Mouse (Mus musculus): Measurements from ENCODE around the gene Rerg.
A peak's percentile ranks its signal among the peaks of the same experiment; 100 is the strongest.

Rerg gene

DNA sequence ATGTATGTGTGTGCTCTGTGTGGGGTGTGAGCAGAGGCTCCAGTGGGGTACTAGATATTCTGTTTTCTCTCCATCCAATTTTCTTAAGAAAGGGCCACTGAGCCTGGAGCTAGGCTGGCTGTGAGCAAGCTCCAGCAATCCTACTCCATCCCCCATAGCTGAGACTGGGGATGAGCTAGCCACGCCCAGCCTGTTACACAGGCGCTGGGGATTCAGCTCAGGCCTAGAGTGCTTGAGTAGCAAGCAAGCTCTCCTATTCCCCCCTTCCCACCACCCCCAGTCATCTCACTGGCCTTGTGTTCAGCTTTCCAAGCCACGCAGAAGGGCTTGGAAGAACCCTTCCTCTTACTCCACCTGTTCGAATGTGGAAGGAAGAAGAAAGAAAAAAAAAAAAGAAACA, 7.2 kb downstream of the Rerg start:
- DNase-seq (ENCODE audit: low read depth, low spot score) = no peak

DNA sequence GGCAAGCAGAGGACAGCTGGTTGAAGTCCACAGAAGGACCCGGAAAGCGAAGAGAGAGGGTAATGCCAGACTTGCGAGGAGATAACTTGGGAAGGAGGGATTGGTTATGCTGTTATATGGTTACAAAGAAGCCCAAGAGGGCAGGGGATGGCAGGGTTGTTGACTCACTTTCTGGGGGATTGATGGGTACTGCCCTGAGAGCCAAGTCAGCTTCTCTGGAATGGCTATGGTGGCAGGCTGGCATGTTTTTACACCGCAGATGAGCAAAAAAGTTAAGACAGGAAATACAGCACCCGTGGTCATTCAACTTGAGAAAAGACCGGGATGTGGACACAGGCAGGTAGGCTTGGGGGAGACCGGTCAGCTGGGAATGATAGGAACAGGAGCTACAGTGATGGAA, 7.8 kb downstream of the Rerg start:
- no peak for DNase-seq (ENCODE audit: low read depth, low spot score)

DNA sequence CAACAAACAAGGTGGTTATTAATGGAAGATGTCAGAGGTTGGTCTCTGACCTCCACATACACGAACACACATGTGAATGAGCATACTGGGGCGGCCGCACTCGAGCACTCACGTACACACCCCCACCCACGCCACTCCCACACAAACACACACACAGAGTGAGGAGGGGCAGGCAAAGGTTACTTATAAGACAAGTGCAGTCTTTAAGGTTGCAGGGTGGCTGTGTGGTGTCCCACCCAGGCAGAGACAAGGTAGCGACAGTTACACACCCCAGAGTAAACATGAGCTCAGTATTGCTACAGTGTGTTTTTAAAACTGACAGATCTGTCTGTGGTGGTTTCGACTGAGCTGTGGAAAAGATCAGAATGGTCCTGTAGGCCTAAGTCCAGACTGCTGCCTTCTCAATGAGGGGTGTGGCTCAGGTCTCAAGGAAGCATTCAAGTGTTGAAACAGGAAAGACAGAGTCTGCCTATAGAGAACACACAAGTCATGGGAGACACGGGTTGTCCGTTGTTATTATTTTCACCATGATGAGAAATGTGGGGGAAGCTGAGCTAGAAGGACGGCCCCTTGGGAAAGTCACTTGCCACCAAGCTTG, 8.7 kb downstream of the Rerg start:
- DNase-seq (ENCODE audit: low read depth, low spot score) = no peak

DNA sequence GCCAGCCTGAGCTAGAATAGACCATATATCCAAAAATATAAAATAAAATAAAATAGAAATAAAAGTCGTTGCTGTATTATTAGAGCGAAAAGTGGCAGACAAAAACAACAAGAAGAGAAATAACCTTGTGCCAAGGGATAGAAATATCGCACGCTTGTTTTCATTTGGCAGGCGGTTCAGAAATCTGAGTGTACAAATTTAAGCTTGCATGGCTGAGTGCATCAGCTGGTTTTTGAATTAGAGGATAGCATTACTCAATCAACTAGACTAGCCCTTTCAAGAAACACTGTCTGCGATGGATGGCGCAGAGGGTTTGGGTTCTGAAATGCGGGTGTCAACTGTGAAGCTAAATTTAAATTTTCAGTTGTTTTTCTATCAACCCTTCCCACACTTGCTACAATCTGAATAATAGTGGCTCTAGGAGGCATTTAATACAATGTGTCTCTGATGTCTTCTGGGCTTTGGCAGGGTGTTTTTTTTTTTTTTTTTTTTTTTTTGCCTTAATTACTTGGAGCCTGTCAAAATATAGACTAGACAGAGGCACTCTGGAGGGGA, 10.8 kb downstream of the Rerg start:
- DNase-seq (ENCODE audit: low read depth, low spot score) = no peak

DNA sequence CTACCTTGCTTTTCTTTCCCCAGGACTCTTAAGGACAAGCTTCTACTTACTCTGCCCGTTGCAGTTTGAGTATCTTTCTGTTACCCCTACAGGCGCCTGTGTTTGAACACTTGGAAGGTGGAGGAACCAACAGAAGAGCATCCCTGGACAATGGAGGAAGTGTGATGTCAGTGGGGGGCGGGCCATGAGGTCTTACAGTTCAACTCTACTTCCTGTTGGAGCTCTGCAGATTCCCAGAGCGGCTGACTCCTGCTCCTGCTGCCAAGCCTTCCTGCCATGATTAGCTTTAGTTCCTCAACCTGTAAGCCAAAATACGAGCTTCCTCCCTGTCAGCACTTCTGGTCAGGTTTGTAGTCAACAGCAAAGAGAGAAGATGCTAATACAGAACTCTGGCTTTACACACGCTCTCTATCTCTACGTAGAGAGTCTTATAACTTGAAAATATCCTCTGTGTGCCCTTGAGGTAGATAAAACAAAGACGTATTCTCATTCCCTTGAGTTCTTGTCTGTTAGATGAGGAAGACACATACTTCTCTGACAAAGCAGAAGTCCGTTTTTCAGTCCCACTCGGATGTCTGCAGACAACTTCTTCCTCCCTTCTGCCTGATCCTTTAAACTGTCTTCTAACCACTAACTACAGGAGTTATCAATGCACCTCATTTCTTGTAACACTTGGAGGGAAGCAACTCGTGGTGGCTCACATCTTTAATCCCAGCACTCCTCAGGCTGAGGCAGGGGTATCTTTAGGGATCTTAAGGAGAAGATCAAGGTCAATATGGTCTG, 13.7 kb downstream of the Rerg start:
- peak; percentile 63 for DNase-seq (ENCODE audit: low read depth, low spot score)

DNA sequence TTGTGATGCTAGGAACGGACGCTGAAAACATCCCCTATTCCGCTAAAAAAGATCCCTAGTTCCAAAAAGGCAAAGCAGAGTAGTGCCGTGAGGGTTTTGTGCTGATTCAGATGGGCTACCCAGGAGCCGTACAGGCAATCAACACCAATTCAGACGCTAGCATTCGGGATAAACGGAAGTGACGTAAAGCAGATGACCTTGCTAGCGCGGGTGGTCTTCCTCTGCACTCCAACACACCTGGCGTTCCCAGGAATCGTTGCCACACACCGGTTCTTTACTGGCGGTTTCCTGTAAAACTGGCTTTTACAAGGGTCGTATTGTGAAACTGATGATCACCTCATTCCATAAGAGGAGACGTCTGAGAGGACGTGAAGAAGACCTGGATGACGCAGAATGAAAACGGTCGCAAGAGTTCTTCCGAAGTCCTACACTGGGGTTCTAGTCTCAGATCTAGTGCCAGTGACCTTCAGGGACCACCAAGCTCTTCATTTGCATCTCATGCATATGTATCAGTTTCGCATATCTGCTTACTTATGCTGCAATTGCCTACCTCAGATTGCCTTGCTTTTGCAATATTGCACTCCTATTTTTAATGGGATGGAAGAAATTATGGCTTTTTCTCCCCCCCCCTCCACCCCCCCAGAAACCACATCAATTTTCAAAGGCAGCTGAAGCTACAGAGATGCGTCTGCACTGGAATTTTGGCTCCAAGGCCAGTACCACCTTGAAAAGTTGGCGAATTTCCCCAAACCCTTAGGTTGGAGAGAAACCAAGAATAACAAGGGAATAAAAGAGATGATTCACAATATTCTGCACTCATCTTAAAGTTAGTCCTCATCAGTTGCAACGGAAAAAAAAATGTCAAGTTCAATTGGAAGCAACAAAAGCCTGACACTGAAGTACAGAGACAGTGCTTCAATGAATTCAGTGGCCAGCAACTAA, 14.8 kb downstream of the Rerg start:
- peak; percentile 94 for DNase-seq (ENCODE audit: low read depth, low spot score)

DNA sequence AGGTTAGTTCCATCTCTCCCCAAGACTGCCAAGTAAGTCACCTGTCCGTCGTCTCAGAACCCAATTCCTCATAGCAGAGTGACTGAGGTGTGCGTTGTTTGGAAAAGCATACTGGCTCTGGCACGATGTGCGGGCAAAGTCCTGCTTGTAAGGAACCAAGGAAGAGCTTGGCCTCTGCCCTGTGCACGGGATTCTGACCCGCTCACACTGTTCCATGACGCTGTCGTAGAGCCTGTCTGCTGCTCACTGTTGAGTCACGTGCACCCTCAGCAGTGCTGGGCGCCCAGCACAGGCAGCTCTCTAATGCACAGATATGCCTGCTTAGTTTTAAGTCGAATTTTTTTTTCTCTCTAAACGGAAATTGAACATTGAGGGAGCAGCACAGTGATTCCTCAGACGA, 17.3 kb downstream of the Rerg start:
- DNase-seq (ENCODE audit: low read depth, low spot score) = no peak

DNA sequence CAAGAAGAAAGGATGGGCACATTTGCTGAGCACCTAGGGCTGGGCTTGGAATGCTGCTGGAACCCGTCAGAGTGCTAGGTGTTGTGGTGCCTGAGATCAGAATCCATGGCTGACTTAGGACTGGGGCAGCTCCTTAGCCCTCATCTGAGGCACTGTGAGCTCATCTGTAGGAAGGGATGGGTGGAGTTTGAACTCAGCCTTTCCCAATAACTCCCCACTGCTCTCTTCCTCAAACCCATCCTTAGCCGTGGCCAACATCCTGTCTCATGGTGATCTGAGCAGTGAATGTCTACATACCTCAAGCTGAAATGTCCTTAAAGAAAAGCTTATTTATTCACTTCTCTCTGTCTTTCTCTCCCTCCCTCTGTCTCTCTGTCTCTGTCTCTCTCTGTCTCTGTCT, 19.3 kb downstream of the Rerg start:
- DNase-seq (ENCODE audit: low read depth, low spot score) = no peak

DNA sequence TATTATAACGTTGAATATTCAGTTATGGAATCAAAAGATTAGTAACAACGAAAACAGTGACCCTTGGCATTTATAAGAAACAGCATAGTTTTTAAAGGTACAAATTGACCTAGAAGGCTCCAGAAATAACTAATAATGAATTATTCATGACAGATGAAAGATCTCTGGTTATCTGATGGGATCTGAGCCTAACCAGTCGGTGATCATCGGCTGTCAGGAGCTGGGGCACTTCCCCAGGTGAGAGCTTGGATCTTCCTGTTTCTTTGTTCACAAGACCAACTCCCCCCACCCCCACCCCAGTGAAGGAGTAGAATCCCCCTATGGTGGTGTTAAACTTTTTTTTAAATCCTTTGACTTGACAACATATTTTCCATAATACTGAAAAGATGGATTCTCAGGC, 20.5 kb downstream of the Rerg start:
- DNase-seq (ENCODE audit: low read depth, low spot score) = no peak

DNA sequence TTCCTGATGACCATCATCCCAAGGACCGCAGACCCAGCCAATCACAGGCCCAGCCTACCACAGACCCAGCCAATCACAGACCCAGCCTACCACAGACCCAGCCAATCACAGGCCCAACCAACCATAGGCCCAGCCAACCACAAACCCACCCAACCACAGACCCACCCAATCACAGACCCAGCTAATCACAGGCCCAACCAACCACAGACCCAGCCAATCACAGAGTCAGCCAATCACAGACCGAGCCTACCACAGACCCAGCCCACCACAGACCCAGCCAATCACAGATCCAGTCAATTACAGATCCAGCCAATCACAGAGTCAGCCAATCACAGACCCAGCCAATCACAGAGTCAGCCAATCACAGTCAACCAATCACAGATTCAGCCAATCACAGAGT, 23.4 kb downstream of the Rerg start:
- DNase-seq (ENCODE audit: low read depth, low spot score) = no peak

DNA sequence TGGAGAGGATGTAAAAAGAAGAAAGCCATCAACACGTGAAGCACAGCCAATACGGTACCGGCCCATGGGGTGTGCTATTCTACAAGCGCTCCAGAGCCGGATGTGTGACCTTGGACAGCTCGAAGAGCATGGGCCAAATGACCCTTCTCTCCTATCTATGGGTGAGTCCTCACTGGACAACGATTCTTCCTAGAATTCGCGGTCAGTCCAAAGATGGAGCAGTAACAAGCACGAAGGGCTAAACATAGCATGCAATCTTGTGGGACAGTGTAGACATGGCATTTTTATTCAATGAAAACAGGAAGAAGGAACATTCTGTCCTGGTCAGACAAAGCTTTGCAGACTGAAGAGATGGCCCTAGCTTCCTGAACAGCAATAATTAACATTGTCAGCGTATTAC, 24.7 kb downstream of the Rerg start:
- no peak for DNase-seq (ENCODE audit: low read depth, low spot score)

DNA sequence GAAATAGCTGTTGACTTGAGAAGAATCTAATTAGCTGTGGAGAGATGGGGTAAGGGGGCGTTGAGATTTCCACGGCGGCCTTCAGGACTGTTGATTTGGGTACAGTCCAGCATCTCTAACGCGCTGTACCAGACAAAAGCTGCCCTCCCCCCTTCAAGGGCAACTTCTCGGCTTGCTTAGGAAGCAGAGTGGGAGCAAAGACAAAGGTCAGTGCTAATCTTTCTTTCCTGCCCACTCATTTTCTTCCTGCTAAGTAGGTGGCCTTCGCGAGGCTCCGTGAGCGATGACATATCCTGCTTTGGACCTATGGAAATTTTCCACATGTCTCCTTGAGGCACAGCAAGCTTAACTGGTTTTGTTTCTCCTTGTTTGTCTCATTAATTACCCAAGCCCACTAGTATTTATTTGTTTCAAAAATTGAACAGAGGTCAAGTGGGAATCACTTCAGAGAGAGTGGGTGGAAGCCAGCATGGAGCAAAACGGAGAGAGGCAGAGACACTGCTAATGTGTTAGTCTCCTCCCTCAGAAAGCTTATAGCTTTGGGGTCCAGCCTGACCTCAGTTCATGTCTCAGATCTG, 25.2 kb downstream of the Rerg start:
- no peak for DNase-seq (ENCODE audit: low read depth, low spot score)

DNA sequence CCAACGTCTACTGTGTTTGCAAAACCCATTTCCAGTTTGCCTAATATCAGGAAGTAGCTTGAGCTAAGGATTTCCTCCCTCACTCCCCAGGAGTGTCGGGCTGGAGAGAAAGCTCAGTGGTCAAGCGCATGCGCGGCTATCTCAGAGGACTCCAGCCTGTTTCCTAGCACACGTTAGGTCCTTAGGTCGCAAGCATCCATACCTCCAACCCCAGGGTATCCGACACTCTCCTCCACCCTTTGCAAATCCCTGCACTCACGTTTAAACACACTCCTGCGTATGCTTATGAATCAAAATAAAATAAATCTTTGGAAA, 25.8 kb downstream of the Rerg start:
- no peak for DNase-seq (ENCODE audit: low read depth, low spot score)

DNA sequence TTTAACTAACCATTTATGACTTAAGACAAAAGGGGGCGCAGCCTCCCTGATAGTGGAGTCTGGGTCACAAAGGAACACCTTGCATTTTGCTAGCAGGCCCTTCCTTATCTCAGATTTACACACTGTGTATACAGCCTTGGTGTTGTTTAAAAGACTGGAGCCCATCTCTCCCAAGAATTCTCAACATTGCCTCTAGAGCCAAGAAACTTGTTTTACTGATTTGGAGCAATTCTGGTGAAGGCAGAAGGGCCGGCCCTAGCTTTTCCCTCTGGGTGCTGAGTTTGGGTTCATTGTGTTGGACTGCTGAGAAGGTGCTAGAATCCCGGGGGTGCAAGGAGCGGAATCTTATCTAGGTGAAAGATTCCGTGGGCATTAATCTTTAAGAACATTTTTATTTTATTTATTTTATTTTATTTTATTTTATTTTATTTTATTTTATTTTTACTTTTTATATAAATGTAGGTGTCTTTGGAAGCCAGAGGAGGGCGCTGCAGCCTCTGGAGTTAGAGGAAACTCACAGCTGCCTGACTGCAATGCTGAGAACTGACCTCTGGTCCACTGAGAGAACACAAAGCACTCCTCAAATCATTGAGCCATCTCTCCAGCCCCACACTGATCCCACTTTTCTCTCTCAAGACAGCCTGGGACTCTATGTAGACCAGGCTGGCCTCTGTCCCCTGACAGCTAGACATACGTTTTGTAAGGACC, 26.3 kb downstream of the Rerg start:
- no peak for DNase-seq (ENCODE audit: low read depth, low spot score)

DNA sequence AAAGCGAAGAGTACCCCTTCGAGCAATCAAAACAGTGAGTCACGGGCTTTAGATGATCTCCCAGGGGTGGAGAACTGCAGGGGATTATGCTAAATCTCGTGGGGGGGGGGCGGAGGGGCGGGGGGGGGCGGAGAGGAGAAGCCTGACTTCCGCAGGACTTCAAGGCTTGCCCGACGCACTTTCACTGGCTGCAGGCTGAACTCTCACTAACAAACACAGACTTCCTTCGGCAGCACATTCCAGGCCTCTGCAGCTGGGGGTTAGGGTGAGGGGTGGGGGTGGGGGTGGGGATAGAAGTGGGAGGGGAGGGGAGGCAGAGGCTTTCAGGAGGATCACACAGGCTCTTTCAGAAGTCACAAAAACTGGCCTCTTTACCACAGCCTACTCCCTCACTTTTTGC, 27.5 kb downstream of the Rerg start:
- DNase-seq (ENCODE audit: low read depth, low spot score) = peak; percentile 58

DNA sequence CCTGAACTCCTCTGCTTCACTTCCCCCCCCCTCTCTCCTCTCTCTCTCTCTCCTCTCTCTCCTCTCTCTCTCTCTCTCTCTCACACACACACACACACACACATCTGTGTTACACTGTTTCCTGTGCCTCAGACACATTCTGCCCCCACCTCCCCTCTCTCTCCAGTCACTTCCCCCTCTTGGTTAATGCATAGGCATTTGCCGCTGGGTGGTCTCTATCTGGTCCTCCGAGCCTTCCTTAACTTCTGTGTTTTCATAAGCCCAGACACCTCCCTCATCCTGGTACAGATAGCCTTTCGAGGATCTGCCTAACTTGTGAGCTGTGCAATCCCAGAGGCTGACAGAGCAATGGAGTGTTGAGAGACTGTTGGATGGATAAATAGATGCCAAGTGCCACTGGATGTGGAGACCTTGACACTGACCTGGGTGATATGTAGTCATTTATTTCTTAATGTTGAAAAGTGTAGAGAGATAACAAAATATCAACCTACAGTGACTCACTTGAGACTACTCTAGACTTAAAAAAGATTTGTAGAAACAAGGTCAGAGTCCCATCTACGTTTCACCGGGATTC, 29.0 kb downstream of the Rerg start:
- DNase-seq (ENCODE audit: low read depth, low spot score) = no peak

DNA sequence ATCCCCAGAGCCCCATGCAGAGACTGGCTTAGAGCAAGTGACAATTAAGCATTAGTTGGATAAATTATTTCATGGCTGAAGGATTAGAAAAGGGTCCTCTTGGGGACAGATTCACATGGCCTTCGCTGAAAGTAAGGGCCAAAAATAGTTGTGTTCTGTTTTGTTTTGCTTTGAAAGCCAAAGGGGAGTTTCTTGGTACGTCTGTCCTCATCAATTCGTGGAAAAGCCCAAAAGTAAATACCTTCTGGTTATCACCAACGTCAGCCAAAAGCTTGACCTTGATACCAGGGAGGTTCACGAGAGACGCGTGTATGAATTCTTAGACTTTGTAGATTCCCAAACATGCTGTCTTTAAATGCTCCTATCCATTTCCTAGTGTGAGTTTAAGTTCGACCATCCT, 31.5 kb downstream of the Rerg start:
- no peak for DNase-seq (ENCODE audit: low read depth, low spot score)

DNA sequence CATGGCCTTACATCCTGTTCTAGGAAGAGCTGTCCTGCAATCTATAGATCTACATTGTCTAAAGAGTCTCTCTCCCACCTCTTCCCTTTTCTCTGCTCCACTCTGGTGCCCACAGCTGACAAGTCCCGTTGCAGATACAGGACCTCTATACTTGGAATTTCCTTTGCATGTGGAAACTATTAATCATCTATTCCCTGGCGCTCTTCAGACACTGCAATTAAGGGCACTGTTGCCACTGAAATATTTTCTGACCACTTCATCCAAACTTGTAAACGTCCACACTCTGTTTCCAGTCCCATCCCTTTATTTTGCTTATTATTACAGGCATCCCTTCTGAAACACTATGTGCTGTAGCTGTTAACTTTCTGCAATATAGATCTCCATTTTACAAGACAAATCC, 31.9 kb downstream of the Rerg start:
- peak; percentile 79 for DNase-seq (ENCODE audit: low read depth, low spot score)

DNA sequence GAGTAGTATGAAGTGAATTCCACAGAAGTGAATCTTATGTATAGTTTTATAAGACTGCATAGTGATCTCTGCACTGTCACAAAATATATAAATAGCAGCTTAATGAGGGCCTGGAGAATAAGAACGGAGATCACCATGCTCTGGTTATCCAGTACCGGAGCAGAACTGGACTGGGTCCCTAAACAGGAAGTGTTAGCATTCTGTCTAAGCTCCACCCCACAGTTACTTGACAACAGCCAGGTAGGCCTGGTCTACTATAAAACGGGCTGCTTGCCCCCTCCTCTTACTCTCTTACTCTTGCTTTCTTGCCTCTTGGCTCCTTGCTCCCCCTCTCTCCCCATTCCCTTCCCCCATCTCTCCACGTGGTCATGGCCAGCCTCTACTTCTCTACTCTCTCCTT, 33.9 kb downstream of the Rerg start:
- DNase-seq (ENCODE audit: low read depth, low spot score) = no peak

DNA sequence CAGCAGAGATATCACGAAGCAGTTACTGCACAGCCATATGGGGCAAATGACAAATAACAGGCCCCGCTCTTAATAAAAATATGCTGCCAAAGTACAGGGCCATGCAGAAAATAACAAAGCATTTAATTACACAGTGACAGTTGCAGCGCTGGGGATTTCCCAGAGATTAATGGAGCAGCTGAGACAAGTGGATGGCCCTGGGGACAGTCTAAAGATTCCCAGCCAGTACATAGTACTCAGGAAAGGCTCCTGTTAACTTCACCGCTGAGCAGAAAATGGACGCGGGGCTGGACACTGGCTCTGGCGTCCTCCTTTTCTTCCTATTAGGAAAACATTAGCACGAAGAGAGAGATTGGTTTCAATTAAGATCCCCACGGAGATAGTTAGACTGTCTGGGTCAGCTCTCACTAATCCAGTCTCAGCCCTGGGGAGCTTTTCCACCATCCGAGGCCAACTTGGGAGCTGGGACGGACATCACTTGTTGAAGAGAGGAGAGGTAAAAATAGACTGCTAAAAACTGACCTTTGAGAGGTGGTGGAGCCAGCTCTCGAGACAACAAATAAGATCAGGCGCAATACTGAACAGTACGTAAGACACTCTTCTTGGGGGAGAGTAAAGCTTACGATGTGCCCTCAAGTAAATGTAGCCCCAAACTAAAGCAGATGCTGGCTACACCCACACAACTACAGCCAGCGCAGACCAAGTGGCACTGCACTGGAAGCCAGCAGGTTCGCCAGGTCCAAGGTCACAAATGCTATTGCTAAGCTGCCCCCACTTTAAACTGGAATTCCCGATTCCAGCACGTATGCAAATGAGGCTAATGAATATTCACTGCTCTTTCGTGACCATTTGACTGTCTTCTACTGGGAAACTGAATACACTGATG, 34.5 kb downstream of the Rerg start:
- DNase-seq (ENCODE audit: low read depth, low spot score) = no peak

All from 3T3-L1 (cell line).